Mouse (Mus musculus) MEL (cell line): Measurements from ENCODE around the gene Vcl. TPM values are rescaled to one million over a fixed set of nuclear protein-coding genes. Genes with fewer than 3 reads are reported as not detected.

ENCODE experiments used
- DNase-seq: peaks from one replicate; pipeline ENCODE4 v3.0.0; 2011; ENCODE audit warnings: low read depth, low spot score
- H3K27ac ChIP-seq: 2 replicates; pipeline ENCODE4 v1.5.1; 2012; ENCODE audit warnings: low read depth, mild to moderate bottlenecking, control low read depth, low read length, moderate library complexity; ENCODE audit not compliant: control insufficient read depth
- H3K27me3 ChIP-seq, 2 experiments: fragments of 150-350 bp in 1 of 2; sonication (generic) in 1 of 2; 2 replicates each; pipeline ENCODE4 v1.6.1; 2012; ENCODE audit warnings: low read length in 2 of 2, mild to moderate bottlenecking in 2 of 2, improper control_type of control experiment in 1 of 2, moderate library complexity in 1 of 2; ENCODE audit not compliant: insufficient read depth in 2 of 2, control insufficient read depth in 1 of 2
- H3K36me3 ChIP-seq, 2 experiments: 2 replicates each; pipeline ENCODE4 v1.6.1; 2012 to 2014; ENCODE audit warnings: low read length in 2 of 2, improper control_type of control experiment in 1 of 2, inconsistent platforms in 1 of 2, mild to moderate bottlenecking in 1 of 2; ENCODE audit not compliant: insufficient read depth in 2 of 2, control insufficient read depth in 1 of 2
- H3K4me1 ChIP-seq, 2 experiments: fragments of 150-350 bp in 1 of 2; sonication (generic) in 1 of 2; 2 replicates each; pipeline ENCODE4 v1.6.1; 2012; ENCODE audit warnings: low read length in 2 of 2, improper control_type of control experiment in 1 of 2, mild to moderate bottlenecking in 1 of 2; ENCODE audit not compliant: insufficient read depth in 2 of 2, control insufficient read depth in 1 of 2
- H3K4me3 ChIP-seq, 2 experiments: fragments of 150-350 bp in 1 of 2; sonication (generic) in 1 of 2; 2 replicates each; pipeline ENCODE4 v1.5.1; 2012; ENCODE audit warnings: low read depth in 2 of 2, low read length in 2 of 2, mild to moderate bottlenecking in 2 of 2, moderate library complexity in 2 of 2, control low read depth in 1 of 2, improper control_type of control experiment in 1 of 2; ENCODE audit not compliant: control insufficient read depth in 1 of 2, insufficient read depth in 1 of 2
- H3K79me2 ChIP-seq: 2 replicates; pipeline ENCODE4 v1.6.1; 2012; ENCODE audit warnings: mild to moderate bottlenecking, low read length, moderate library complexity; ENCODE audit not compliant: control insufficient read depth, poor library complexity, insufficient read depth
- H3K9ac ChIP-seq: 2 replicates; pipeline ENCODE4 v1.6.1; 2012; ENCODE audit warnings: low read depth, mild to moderate bottlenecking, control low read depth, low read length, moderate library complexity; ENCODE audit not compliant: control insufficient read depth, poor library complexity, severe bottlenecking
- H3K9me3 ChIP-seq: fragments of 150-350 bp; sonication (generic); replicated peaks from 2 replicates; pipeline ENCODE4 v1.6.1; 2012; ENCODE audit warnings: mild to moderate bottlenecking, low read length, improper control_type of control experiment, moderate library complexity; ENCODE audit not compliant: insufficient read depth
- BHLHE40 ChIP-seq: IDR thresholded peaks from 2 replicates; pipeline ENCODE4 v1.6.1; 2012; ENCODE audit warnings: low read depth, mild to moderate bottlenecking, inconsistent platforms, low read length, improper control_type of control experiment, borderline replicate concordance
- CHD2 ChIP-seq: IDR thresholded peaks from 2 replicates; pipeline ENCODE4 v1.6.1; 2011; ENCODE audit warnings: low read length, improper control_type of control experiment
- E2F4 ChIP-seq: IDR thresholded peaks from 2 replicates; pipeline ENCODE4 v1.6.1; 2011; ENCODE audit warnings: low read depth, low read length, improper control_type of control experiment, borderline replicate concordance
- ELF1 ChIP-seq: IDR thresholded peaks from 2 replicates; pipeline ENCODE4 v1.6.1; 2014; ENCODE audit warnings: low read depth, mild to moderate bottlenecking, inconsistent platforms, low read length, improper control_type of control experiment, moderate library complexity
- EP300 ChIP-seq, 2 experiments: IDR thresholded peaks; 2 replicates each; pipeline ENCODE4 v1.6.1; 2011; ENCODE audit warnings: improper control_type of control experiment in 2 of 2, low read length in 2 of 2, low read depth in 1 of 2, mild to moderate bottlenecking in 1 of 2
- ETS1 ChIP-seq: IDR thresholded peaks from 2 replicates; pipeline ENCODE4 v1.6.1; 2012; ENCODE audit warnings: low read depth, mild to moderate bottlenecking, inconsistent platforms, low read length, improper control_type of control experiment, moderate library complexity
- GABPA ChIP-seq: IDR thresholded peaks from 2 replicates; pipeline ENCODE4 v1.6.1; 2012; ENCODE audit warnings: low read depth, mild to moderate bottlenecking, inconsistent platforms, low read length, improper control_type of control experiment, moderate library complexity
- JUND ChIP-seq: IDR thresholded peaks from 2 replicates; pipeline ENCODE4 v1.6.1; 2011; ENCODE audit warnings: low read depth, mild to moderate bottlenecking, improper control_type of control experiment, low read length
- KAT2A ChIP-seq: conservative IDR thresholded peaks from 2 replicates; pipeline ENCODE4 v1.6.1; 2012; ENCODE audit warnings: low read depth, low read length, improper control_type of control experiment, inconsistent platforms
- MAZ ChIP-seq: IDR thresholded peaks from 2 replicates; pipeline ENCODE4 v1.6.1; 2012; ENCODE audit warnings: low read depth, mild to moderate bottlenecking, inconsistent platforms, low read length, improper control_type of control experiment
- MEF2A ChIP-seq: IDR thresholded peaks from 2 replicates; pipeline ENCODE4 v1.6.1; 2014; ENCODE audit warnings: low read depth, mild to moderate bottlenecking, inconsistent platforms, low read length, improper control_type of control experiment; ENCODE audit not compliant: poor library complexity, insufficient replicate concordance, severe bottlenecking; ENCODE audit errors: extremely low read depth
- MXI1 ChIP-seq: IDR thresholded peaks from 2 replicates; pipeline ENCODE4 v1.6.1; 2011; ENCODE audit warnings: mild to moderate bottlenecking, low read depth, low read length, improper control_type of control experiment
- MYB ChIP-seq: IDR thresholded peaks from 2 replicates; pipeline ENCODE4 v1.6.1; 2011; ENCODE audit warnings: mild to moderate bottlenecking, low read depth, low read length, improper control_type of control experiment
- MYC ChIP-seq: IDR thresholded peaks from 2 replicates; pipeline ENCODE4 v1.6.1; 2011; ENCODE audit warnings: low read depth, mild to moderate bottlenecking, low read length, improper control_type of control experiment, moderate library complexity
- RAD21 ChIP-seq: IDR thresholded peaks from 2 replicates; pipeline ENCODE4 v1.6.1; 2011; ENCODE audit warnings: mild to moderate bottlenecking, low read depth, low read length, improper control_type of control experiment
- RCOR1 ChIP-seq: IDR thresholded peaks from 2 replicates; pipeline ENCODE4 v1.6.1; 2012; ENCODE audit warnings: low read depth, mild to moderate bottlenecking, inconsistent platforms, low read length, improper control_type of control experiment
- SMC3 ChIP-seq: IDR thresholded peaks from 2 replicates; pipeline ENCODE4 v1.6.1; 2011; ENCODE audit warnings: low read depth, low read length, improper control_type of control experiment
- TAL1 ChIP-seq: IDR thresholded peaks from 2 replicates; pipeline ENCODE4 v1.6.1; 2012; ENCODE audit warnings: mild to moderate bottlenecking, inconsistent platforms, low read length, moderate library complexity, mixed read lengths
- TBP ChIP-seq: IDR thresholded peaks from 2 replicates; pipeline ENCODE4 v1.8.0; 2011; ENCODE audit warnings: low read depth, low read length, improper control_type of control experiment
- UBTF ChIP-seq: IDR thresholded peaks from 2 replicates; pipeline ENCODE4 v1.6.1; 2012; ENCODE audit warnings: low read depth, mild to moderate bottlenecking, inconsistent platforms, low read length, improper control_type of control experiment, moderate library complexity, borderline replicate concordance; ENCODE audit not compliant: insufficient read depth
- USF1 ChIP-seq: IDR thresholded peaks from 2 replicates; pipeline ENCODE4 v1.6.1; 2014; ENCODE audit warnings: low read depth, mild to moderate bottlenecking, inconsistent platforms, low read length, improper control_type of control experiment, moderate library complexity
- USF2 ChIP-seq, 2 experiments: IDR thresholded peaks; 2 replicates each; pipeline ENCODE4 v1.6.1; 2011 to 2012; ENCODE audit warnings: improper control_type of control experiment in 2 of 2, low read length in 2 of 2, borderline replicate concordance in 1 of 2, inconsistent platforms in 1 of 2, low read depth in 1 of 2, mild to moderate bottlenecking in 1 of 2; ENCODE audit not compliant: insufficient read depth in 1 of 2
- ZKSCAN1 ChIP-seq: IDR thresholded peaks from 2 replicates; pipeline ENCODE4 v1.6.1; 2012; ENCODE audit warnings: low read depth, mild to moderate bottlenecking, inconsistent platforms, low read length, improper control_type of control experiment, moderate library complexity
- polyA plus RNA-seq, 2 experiments: library from polyadenylated mRNA; stranded (reverse) in 1 of 2; unstranded in 1 of 2; fragments of >175 nt in 1 of 2; fragments of >200 nt in 1 of 2; gene quantifications; 2 replicates each; pipeline versions ENCODE4 v1.2.1 to v1.2.4; 2012; ENCODE audit warnings: low replicate concordance in 2 of 2, low read depth in 1 of 2; ENCODE audit not compliant: insufficient read length in 2 of 2, insufficient read depth in 1 of 2, missing spikeins in 1 of 2
- total RNA-seq: library from RNA; depleted of rRNA; stranded (reverse); fragments of 300-350 nt; gene quantifications from 2 replicates; pipeline ENCODE4 v1.2.3, GENCODE M21; 2012

The Vcl gene
- total and polyA plus RNA-seq, 3 experiments: 11.7 to 30.3 TPM; not detected in 1

- peaks cover 16 to 20% of the 10 kb centered on the region in 2 experiments for H3K4me1 ChIP-seq
- peaks cover 0 to 33% of the 10 kb centered on the region in 2 experiments; a peak in 3 of 4 replicates for H3K36me3 ChIP-seq
- H3K27ac ChIP-seq: 0 out of 2 replicates have a peak overlapping the region, but pooled peaks have one; percentile 32
- no peaks in the 10 kb centered on the region for H3K27me3 ChIP-seq
- no peak overlapping the region for H3K4me3 ChIP-seq
- TF ChIP-seq UBTF (no peak), RCOR1 (no peak), ELF1 (no peak), ETS1 (no peak; the same call in 1 of the 2 replicates), MYC (no peak), ZKSCAN1 (no peak), RAD21 (no peak), JUND (no peak), GABPA (no peak), MXI1 (no peak), KAT2A (no peak), TAL1 (no peak), MYB (no peak), SMC3 (no peak), MAZ (no peak), BHLHE40 (no peak), USF2 (IDR thresholded peaks at IDR 0.05; ENCODE audit: borderline replicate concordance in 1 of 2, insufficient read depth in 1 of 2, low read depth in 1 of 2, low read length in 2 of 2) (no peak), MEF2A (no peak), E2F4 (no peak)
- no peaks in the 10 kb centered on the region for H3K9me3 ChIP-seq
- peaks cover 26% of the 10 kb centered on the region for H3K79me2 ChIP-seq
- H3K9ac ChIP-seq: 0 out of 2 replicates have a peak overlapping the region, but pooled peaks have one; percentile 21
- DNase-seq: no peak
Observed at GRCm38 (mm10) chr14:21078511-21078910, 149.3 kb downstream of the Vcl start.

DNA sequence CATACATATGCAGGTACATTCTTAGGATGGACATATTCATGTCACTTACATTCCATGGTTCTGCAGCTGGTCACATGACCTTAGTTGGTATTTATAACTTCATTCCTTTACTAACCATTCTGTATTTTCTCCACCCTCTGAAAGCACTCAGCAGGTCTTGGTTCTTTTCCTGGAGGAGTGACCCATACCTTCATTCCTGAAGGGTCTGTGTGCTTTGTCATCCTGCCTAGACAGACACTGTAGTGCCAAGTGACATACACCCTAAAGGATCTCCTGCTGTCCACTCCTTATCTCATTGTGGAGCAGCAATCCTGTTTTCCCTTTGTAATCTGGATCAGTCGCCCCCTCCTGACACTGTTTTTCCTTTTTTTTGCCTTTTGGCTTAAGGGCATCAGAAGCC lies 153.6 kb downstream of the Vcl start:
- Histone ChIP-seq H3K9ac (no peak overlapping the region), H3K27ac (no peak overlapping the region), H3K79me2 (peaks cover 16% of the 10 kb centered on the region), H3K4me1 (peaks cover 12 to 15% of the 10 kb centered on the region in 2 experiments), H3K9me3 (no peaks in the 10 kb centered on the region), H3K36me3 (peaks cover 0 to 32% of the 10 kb centered on the region in 2 experiments; a peak in 3 of 4 replicates), H3K27me3 (no peaks in the 10 kb centered on the region), H3K4me3 (no peak overlapping the region)
- DNase-seq: no peak
- TF ChIP-seq BHLHE40 (no peak), EP300 (IDR thresholded peaks at IDR 0.05; ENCODE audit: low read depth in 1 of 2, low read length in 2 of 2) (no peak), ETS1 (no peak), MYB (no peak), KAT2A (no peak), MEF2A (no peak), CHD2 (no peak), USF1 (peak; percentile 50; the same call in 1 of the 2 replicates), TBP (no peak)
